Mouse (Mus musculus) erythroblast, embryonic 14.5 days (primary cell): ENCODE results near the gene Pten. TPM values are rescaled to one million over a fixed set of nuclear protein-coding genes. Genes with fewer than 3 reads are reported as not detected.
"Not testable (repeated sequence)": the region's sequence is repeated elsewhere in the genome, so short reads cannot be mapped to it uniquely, and the experiment has no call there.

Experiments
- H3K27me3 ChIP-seq: 2 replicates; pipeline ENCODE4 v1.6.1; 2012; ENCODE audit warnings: inconsistent platforms; ENCODE audit not compliant: control insufficient read depth
- H3K36me3 ChIP-seq: 2 replicates; pipeline ENCODE4 v1.6.1; 2012; ENCODE audit warnings: mild to moderate bottlenecking, inconsistent platforms; ENCODE audit not compliant: control insufficient read depth
- H3K4me1 ChIP-seq: 2 replicates; pipeline ENCODE4 v1.6.1; 2012; ENCODE audit warnings: inconsistent platforms; ENCODE audit not compliant: control insufficient read depth
- H3K4me3 ChIP-seq: replicated peaks from 2 replicates; pipeline ENCODE3; 2012; ENCODE audit warnings: moderate library complexity, mild to moderate bottlenecking, inconsistent platforms
- H3K9me3 ChIP-seq: 2 replicates; pipeline ENCODE4 v1.6.1; 2012; ENCODE audit warnings: low read length, inconsistent platforms, mixed read lengths; ENCODE audit not compliant: control insufficient read depth
- GATA1 ChIP-seq: IDR thresholded peaks from 2 replicates; pipeline ENCODE4 v1.6.1; 2012; ENCODE audit warnings: low read length, inconsistent platforms, mixed read lengths
- TAL1 ChIP-seq: IDR thresholded peaks from 3 replicates; pipeline ENCODE4 v1.6.1; 2012; ENCODE audit warnings: low read length, inconsistent platforms, mixed read lengths
- polyA plus RNA-seq: library from polyadenylated mRNA; stranded (reverse); fragments of >175 nt; gene quantifications from 2 replicates; pipeline ENCODE4 v1.2.3, GENCODE M21; 2012

Gene Pten
- polyA plus RNA-seq, 1 experiment: 0.36 TPM

DNA sequence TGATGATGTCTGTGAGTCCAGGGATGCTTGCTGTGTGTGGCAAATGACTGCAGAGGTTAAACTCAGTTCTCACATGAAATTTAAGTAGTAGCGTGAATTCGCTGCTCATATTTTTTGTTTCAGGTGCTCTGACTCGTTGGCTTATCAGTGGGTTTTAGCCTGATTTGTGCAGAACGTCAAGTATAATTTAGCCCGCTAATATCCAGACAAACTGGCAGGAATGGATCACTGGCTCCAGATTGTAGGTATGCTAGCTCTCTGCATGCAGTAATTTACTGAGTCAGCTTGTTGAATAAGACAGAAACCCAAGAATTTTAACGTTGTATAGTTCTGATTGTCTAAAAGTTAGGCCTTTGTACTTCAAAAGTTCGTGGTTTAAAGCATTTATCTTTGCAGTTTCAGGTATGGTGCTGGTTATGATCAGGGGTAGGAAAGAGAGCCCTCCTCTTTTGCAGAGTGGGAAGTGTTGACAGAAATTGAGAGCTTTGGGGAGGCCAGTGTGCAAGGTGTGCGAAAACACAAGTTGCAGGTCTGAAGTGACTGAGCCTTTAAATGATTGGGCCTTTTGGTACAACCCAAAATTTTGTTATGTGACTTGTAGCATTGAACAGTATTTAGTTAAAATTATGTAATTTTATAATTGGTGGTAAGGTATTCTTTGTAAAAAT, 2.2 kb downstream of the Pten start:
- peaks cover 48% of the 10 kb centered on the region for H3K4me1 ChIP-seq
- TF ChIP-seq TAL1: no peak
- TF ChIP-seq GATA1: no peak
- peaks cover 2% of the 10 kb centered on the region for H3K36me3 ChIP-seq
- H3K9me3 ChIP-seq: no peaks in the 10 kb centered on the region
- peak overlapping the region; percentile 87 for H3K4me3 ChIP-seq
- H3K27me3 ChIP-seq: peaks cover 15% of the 10 kb centered on the region

DNA sequence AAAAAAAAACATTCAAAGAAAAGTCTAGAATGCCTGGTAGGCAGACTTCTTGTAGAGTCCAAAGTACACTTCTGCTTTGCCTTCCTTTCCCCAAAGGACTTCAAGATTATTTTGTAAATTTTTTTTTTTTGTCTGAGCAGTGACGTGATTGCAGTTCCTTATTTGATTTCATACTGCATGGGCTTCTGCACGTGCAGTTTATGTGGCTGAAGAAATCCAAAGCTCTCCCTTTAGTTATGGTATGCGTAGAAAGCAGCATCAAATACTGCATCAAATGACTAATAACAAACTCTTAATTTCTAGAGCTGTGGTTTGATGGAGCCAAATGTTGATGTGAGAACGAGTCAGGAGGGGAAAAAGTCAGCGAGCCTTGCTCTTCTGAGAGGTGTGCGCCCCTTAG, 3.2 kb downstream of the Pten start:
- TF ChIP-seq GATA1 (no peak), TAL1 (no peak)
- Histone ChIP-seq H3K36me3 (peaks cover 4% of the 10 kb centered on the region), H3K9me3 (no peaks in the 10 kb centered on the region), H3K4me1 (peaks cover 40% of the 10 kb centered on the region), H3K4me3 (no peak overlapping the region), H3K27me3 (peaks cover 10% of the 10 kb centered on the region)

DNA sequence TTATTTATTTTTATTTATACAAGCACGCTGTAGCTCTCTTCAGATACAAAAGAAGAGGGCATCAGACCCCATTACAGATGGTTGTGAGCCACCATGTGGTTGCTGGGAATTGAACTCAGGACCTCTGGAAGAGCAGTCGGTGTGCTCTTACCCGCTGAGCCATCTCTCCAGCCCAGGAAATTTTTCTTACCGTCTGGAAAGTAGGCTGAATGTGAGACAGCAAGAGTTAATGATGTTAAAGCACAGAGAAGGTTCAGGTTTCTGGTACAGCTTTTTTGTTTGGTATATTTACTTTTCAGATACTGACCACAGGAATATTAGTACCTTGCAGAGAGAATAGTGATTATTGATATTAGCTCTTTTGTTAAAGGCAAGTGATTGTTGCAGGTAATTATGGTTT, 3.9 kb downstream of the Pten start:
- Histone ChIP-seq H3K9me3 (no peaks in the 10 kb centered on the region), H3K27me3 (peaks cover 10% of the 10 kb centered on the region; the same call in 1 of the 2 replicates), H3K4me3 (no peak overlapping the region), H3K36me3 (peaks cover 8% of the 10 kb centered on the region), H3K4me1 (peaks cover 33% of the 10 kb centered on the region)
- no peak for TF ChIP-seq TAL1
- no peak for TF ChIP-seq GATA1

DNA sequence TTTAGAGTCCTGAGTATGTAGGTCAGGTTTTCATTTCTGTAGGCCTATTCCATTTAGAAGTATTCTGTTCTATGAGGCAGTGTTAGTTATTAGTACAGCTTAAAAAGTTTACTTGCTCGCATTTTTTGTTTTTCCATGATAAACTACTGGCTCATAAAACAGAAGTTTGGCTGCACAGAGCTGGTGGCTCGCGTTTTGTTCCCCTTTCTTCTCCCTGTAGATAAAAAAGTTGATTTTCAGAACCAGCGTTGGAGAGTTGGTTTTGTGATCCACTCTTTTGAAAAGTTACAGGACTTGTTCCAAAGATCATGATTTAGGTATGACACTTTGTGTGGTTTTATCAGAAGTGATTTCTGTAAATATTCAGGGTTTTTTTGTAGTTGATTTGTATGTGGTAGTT, 5.2 kb downstream of the Pten start:
- no peaks in the 10 kb centered on the region for H3K9me3 ChIP-seq
- H3K36me3 ChIP-seq: peaks cover 10% of the 10 kb centered on the region
- no peak overlapping the region for H3K4me3 ChIP-seq
- peaks cover 24% of the 10 kb centered on the region for H3K4me1 ChIP-seq
- H3K27me3 ChIP-seq: peaks cover 8% of the 10 kb centered on the region; the same call in 1 of the 2 replicates
- TF ChIP-seq TAL1 (no peak), GATA1 (no peak)

DNA sequence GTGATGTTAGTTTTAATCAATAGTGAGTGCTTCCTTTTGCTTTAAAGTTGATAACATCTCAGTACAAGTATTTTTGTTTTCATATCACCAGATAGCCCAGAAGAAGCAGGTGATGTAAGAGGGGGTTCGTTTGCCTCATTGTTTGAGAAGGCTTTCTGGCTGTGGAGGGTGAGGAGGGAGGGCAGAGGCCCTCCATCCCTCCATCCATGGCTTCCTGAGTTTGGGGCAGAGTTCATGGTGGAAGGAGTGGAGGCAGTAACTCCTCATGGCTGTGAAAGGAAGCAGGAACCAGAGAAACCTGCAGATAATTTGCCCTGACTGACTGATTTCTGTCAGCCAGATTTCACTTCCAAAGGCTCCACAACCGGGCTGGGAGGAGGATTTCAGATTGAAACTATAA, 21.1 kb downstream of the Pten start:
- no peaks in the 10 kb centered on the region for H3K9me3 ChIP-seq
- H3K27me3 ChIP-seq: no peaks in the 10 kb centered on the region
- TF ChIP-seq GATA1 (no peak), TAL1 (no peak)
- peaks cover 2% of the 10 kb centered on the region for H3K36me3 ChIP-seq
- H3K4me1 ChIP-seq: peaks cover 9% of the 10 kb centered on the region
- H3K4me3 ChIP-seq: no peak overlapping the region

DNA sequence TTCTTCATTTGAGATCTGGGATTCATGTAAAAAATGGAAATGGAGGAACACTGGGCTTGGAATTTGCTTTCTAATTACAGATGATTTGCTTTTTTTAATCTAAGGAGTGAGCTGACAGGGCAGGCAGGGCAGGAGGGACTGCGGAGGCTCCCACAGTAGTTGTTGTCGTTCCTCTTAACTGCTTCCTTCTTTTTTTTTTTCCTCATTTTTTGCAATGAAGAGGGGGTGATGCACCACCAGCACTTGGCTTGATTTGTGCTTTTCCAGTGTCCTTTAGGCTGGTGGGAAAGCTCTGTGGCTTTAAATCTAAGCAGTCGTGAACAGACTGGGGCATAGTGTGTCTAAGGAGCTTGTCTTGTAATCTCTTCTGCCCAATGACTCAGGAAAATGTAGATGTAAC, 21.8 kb downstream of the Pten start:
- TF ChIP-seq GATA1 (no peak), TAL1 (no peak)
- no peaks in the 10 kb centered on the region for H3K27me3 ChIP-seq
- H3K4me1 ChIP-seq: peaks cover 9% of the 10 kb centered on the region
- H3K9me3 ChIP-seq: no peaks in the 10 kb centered on the region
- no peak overlapping the region for H3K4me3 ChIP-seq
- no peaks in the 10 kb centered on the region; the same call in 1 of the 2 replicates for H3K36me3 ChIP-seq

DNA sequence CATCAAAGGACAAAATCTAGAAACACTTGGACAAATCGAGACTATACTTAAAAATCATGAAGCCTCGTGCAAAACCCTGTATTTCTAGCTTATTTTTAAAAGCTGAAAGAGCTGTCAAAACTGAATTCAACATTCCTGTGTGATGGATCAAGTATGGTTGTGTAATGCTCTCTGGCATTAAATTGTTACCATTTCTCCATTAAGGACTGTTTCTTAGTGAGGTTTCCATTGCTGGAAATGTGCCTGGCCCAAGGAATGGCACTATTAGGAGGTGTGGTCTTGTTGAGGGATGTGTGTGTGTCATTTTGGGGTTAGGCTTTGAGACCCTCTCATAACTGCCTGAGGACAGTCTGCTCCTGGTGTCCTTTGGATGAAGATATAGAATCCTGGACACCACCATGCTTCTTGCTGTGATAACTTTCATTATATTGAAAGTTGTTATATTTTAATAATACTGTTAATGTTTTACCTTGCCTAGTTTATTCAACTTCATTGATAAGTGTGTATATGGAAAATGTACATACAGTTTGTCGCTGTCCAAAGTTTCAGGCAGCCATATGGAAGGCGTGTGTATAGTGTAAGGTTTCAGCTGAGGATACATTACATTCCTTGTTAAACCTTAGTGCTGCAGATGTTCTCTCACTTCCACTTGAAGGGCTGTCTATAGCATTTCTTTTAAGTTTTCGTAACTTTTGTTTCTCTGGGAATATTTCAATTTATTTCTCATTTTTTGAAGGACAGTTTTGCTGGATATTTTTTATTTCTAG, 24.2 kb downstream of the Pten start:
- no peak for TF ChIP-seq TAL1
- no peak for TF ChIP-seq GATA1
- H3K36me3 ChIP-seq: no peaks in the 10 kb centered on the region; the same call in 1 of the 2 replicates

DNA sequence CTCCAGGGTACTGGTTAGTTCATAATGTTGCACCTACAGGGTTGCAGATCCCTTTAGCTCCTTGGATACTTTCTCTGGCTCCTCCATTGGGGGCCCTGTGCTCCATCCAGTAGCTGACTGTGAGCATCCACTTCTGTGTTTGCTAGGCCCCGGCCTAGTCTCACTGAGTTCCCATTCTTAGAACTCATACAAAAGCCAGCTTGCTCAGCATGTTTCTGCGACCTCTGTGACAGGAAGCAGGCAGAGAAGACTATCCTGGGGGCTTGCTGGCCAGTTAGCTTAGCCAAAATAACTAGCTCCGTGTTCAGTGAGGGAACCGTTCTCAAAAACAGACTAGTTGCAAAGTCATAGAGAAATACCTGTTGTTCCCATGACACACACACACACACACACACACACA, 30.1 kb downstream of the Pten start:
- not testable (repeated sequence) for H3K27me3 ChIP-seq, H3K36me3 ChIP-seq, H3K9me3 ChIP-seq, H3K4me3 ChIP-seq
- H3K4me1 ChIP-seq: peaks cover 14% of the 10 kb centered on the region

More for the DNA sequence above, 24.2 kb downstream of the Pten start:
- Histone ChIP-seq H3K9me3 (no peaks in the 10 kb centered on the region), H3K4me1 (peaks cover 9% of the 10 kb centered on the region), H3K4me3 (no peak overlapping the region), H3K27me3 (no peaks in the 10 kb centered on the region)

DNA sequence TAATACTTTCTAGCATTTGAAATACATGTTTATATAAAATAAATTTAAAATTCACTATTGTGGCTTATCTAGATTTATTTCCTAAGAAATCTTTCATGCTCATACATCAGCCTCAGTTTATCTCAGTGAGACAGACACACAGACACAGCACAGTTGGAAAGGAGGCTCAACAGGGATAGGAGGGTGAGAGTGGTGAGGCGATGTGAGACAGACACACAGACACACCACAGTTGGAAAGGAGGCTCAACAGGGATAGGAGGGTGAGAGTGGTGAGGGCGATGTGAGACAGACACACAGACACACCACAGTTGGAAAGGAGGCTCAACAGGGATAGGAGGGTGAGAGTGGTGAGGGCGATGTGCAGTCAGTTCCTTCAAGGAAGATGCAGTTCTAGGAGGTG, 30.7 kb downstream of the Pten start:
- H3K4me1 ChIP-seq: peaks cover 14% of the 10 kb centered on the region
- not testable (repeated sequence) for H3K4me3 ChIP-seq, H3K27me3 ChIP-seq, H3K9me3 ChIP-seq, H3K36me3 ChIP-seq
